Mouse (Mus musculus): ENCODE data around the gene Zfp598. TPM values are rescaled to one million over a fixed set of nuclear protein-coding genes. Genes with fewer than 3 reads are reported as not detected.
A peak's percentile ranks its signal among the peaks of the same experiment; 100 is the strongest.

The Zfp598 gene
- polyA plus RNA-seq, 1 experiment from 2014 or later: 17.7 TPM

DNA sequence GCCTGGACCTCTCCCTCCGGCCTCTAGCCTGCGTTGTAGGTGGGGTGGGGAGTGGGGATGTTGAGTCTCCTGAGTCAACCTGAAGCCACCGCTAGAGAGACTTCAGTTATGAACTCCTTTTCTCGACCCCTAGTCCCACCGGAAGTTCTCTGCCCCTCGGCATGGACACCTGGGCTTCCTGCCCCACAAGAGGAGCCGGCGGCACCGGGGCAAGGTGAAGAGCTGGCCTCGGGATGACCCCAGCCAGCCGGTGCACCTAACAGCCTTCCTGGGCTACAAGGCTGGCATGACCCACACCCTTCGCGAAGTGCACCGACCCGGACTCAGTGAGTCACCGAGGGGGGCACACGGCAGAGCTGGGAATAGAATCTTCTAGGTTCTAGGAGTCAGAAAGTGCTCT, 58.7 kb downstream of the Zfp598 start:
- no peaks in the 10 kb centered on the region for H3K9me3 ChIP-seq
- no peak overlapping the region for H3K4me3 ChIP-seq
- H3K27ac ChIP-seq: no peak overlapping the region
- H3K27me3 ChIP-seq: peaks cover 25% of the 10 kb centered on the region; the same call in 1 of the 2 replicates
- H3K36me3 ChIP-seq: no peaks in the 10 kb centered on the region
- no peak overlapping the region for H3K4me2 ChIP-seq
- no peak for ATAC-seq (ENCODE audit: low FRiP score)
- H3K9ac ChIP-seq: 0 out of 2 replicates have a peak overlapping the region, but pooled peaks have one; percentile 29
- peaks cover 6% of the 10 kb centered on the region for H3K4me1 ChIP-seq (replicated peaks)
- 76% methylated on average over 17 of the region's 17 CpGs for WGBS

DNA sequence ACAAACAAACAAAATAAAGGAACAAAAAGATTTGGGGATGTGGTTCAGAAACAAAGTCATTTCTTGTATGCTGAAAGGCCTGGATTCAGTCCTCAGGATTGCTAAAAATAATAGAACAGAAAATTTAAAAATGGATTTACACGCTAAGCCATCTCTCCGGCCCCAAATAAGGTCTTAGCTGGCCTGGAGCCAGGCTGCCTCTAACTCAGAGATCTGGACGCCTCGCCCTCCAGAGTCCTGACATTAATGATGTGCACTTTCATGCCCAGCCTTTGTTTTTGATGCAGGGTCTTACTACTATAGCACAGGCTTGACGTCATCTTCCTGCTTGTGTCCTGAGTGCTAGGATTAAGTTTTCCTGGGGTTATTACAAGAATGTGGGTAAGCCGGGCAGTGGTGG, 59.6 kb downstream of the Zfp598 start:
- H3K27me3 ChIP-seq: peaks cover 25% of the 10 kb centered on the region; the same call in 1 of the 2 replicates
- no peak overlapping the region for H3K9ac ChIP-seq
- H3K4me1 ChIP-seq (replicated peaks): no peaks in the 10 kb centered on the region
- H3K4me3 ChIP-seq: no peak overlapping the region
- no peak for ATAC-seq (ENCODE audit: low FRiP score)
- no peak overlapping the region for H3K27ac ChIP-seq
- H3K36me3 ChIP-seq: no peaks in the 10 kb centered on the region
- no peak overlapping the region for H3K4me2 ChIP-seq
- H3K9me3 ChIP-seq: no peaks in the 10 kb centered on the region
- 83% methylated on average over 6 of the region's 6 CpGs for WGBS

DNA sequence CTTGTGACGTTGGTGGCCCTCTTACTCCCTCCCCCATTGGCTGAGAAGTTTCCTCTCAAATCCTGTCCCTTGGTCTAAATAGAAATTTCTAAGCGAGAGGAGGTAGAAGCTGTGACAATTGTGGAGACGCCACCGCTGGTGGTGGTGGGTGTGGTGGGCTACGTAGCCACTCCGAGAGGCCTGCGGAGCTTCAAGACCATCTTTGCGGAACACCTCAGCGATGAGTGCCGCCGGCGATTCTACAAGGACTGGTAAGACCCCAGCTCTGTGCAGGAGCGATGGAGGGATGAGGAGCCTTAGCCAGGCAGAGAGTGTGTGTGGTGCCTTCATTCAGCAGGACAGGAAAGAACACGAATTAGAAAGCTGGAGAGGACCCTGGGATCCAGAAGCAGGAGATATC, 61.3 kb downstream of the Zfp598 start:
- WGBS: 83% methylated on average over 14 of the region's 14 CpGs
- no peaks in the 10 kb centered on the region for H3K9me3 ChIP-seq
- H3K4me2 ChIP-seq: no peak overlapping the region
- H3K4me3 ChIP-seq: no peak overlapping the region
- no peak overlapping the region for H3K9ac ChIP-seq
- no peak overlapping the region for H3K27ac ChIP-seq
- peaks cover 3% of the 10 kb centered on the region for H3K4me1 ChIP-seq (replicated peaks)
- H3K27me3 ChIP-seq: peaks cover 25% of the 10 kb centered on the region; the same call in 1 of the 2 replicates
- ATAC-seq (ENCODE audit: low FRiP score): no peak
- H3K36me3 ChIP-seq: no peaks in the 10 kb centered on the region

Other genes starting within 250 kb of the Zfp598 start
- gene Eci1, start 243.0 kb upstream of the Zfp598 start, polyA plus RNA-seq (2015; fragmentation: Nextera tagmentation; extraction: Ambion mirVana): 47.4 and 55.6 TPM in 2 replicates
- 5.1 and 6.0 TPM in 2 replicates for gene Dnase1l2, start 226.6 kb upstream of the Zfp598 start, polyA plus RNA-seq (2015; fragmentation: Nextera tagmentation; extraction: Ambion mirVana)
- gene E4f1, start 199.4 kb upstream of the Zfp598 start, polyA plus RNA-seq (2015; fragmentation: Nextera tagmentation; extraction: Ambion mirVana): 41.9 and 43.5 TPM in 2 replicates
- gene Pgp, start 199.3 kb upstream of the Zfp598 start, polyA plus RNA-seq (2015; fragmentation: Nextera tagmentation; extraction: Ambion mirVana): 55.4 and 56.9 TPM in 2 replicates
- gene Bricd5, start 195.8 kb upstream of the Zfp598 start, polyA plus RNA-seq (2015; fragmentation: Nextera tagmentation; extraction: Ambion mirVana): 0.27 and 1.2 TPM in 2 replicates
- 35.5 and 36.1 TPM in 2 replicates for gene Mlst8, start 190.6 kb upstream of the Zfp598 start, polyA plus RNA-seq (2015; fragmentation: Nextera tagmentation; extraction: Ambion mirVana)
- gene Caskin1, start 181.1 kb upstream of the Zfp598 start, polyA plus RNA-seq (2015; fragmentation: Nextera tagmentation; extraction: Ambion mirVana): 32.8 and 34.3 TPM in 2 replicates
- gene Traf7, start 141.7 kb upstream of the Zfp598 start, polyA plus RNA-seq (2015; fragmentation: Nextera tagmentation; extraction: Ambion mirVana): 86.0 and 89.9 TPM in 2 replicates
- gene Rab26, start 135.5 kb upstream of the Zfp598 start, polyA plus RNA-seq (2015; fragmentation: Nextera tagmentation; extraction: Ambion mirVana): 2.8 and 3.1 TPM in 2 replicates
- 20.1 and 21.6 TPM in 2 replicates for gene Pkd1, start 119.9 kb upstream of the Zfp598 start, polyA plus RNA-seq (2015; fragmentation: Nextera tagmentation; extraction: Ambion mirVana)
- gene Tsc2, start 37.1 kb upstream of the Zfp598 start, polyA plus RNA-seq (2015; fragmentation: Nextera tagmentation; extraction: Ambion mirVana): 67.9 and 76.0 TPM in 2 replicates
- gene Nthl1, start 37.0 kb upstream of the Zfp598 start, polyA plus RNA-seq (2015; fragmentation: Nextera tagmentation; extraction: Ambion mirVana): 8.2 and 8.8 TPM in 2 replicates
- gene Slc9a3r2, start 19.4 kb upstream of the Zfp598 start, polyA plus RNA-seq (2015; fragmentation: Nextera tagmentation; extraction: Ambion mirVana): 32.7 and 34.3 TPM in 2 replicates
- gene Npw, start 11.2 kb upstream of the Zfp598 start, polyA plus RNA-seq (2015; fragmentation: Nextera tagmentation; extraction: Ambion mirVana): not detected in 2 replicates
- gene Syngr3, start 20.3 kb downstream of the Zfp598 start, polyA plus RNA-seq (2015; fragmentation: Nextera tagmentation; extraction: Ambion mirVana): 114 and 115 TPM in 2 replicates
- 38.7 and 38.9 TPM in 2 replicates for gene Gfer, start 26.5 kb downstream of the Zfp598 start, polyA plus RNA-seq (2015; fragmentation: Nextera tagmentation; extraction: Ambion mirVana)
- gene Noxo1, start 26.5 kb downstream of the Zfp598 start, polyA plus RNA-seq (2015; fragmentation: Nextera tagmentation; extraction: Ambion mirVana): 2.9 and 3.4 TPM in 2 replicates
- 69.0 and 70.6 TPM in 2 replicates for gene Tbl3, start 38.0 kb downstream of the Zfp598 start, polyA plus RNA-seq (2015; fragmentation: Nextera tagmentation; extraction: Ambion mirVana)
- gene Rnf151, start 48.4 kb downstream of the Zfp598 start, polyA plus RNA-seq (2015; fragmentation: Nextera tagmentation; extraction: Ambion mirVana): 0.27 TPM in 1 of 2 replicates, not detected in the other
- gene Rps2, start 48.4 kb downstream of the Zfp598 start, polyA plus RNA-seq (2015; fragmentation: Nextera tagmentation; extraction: Ambion mirVana): 782 and 783 TPM in 2 replicates
- 259 and 262 TPM in 2 replicates for gene Ndufb10, start 54.8 kb downstream of the Zfp598 start, polyA plus RNA-seq (2015; fragmentation: Nextera tagmentation; extraction: Ambion mirVana)
- gene Rpl3l, start 58.1 kb downstream of the Zfp598 start, polyA plus RNA-seq (2015; fragmentation: Nextera tagmentation; extraction: Ambion mirVana): not detected in 2 replicates
- gene Msrb1, start 67.0 kb downstream of the Zfp598 start, polyA plus RNA-seq (2015; fragmentation: Nextera tagmentation; extraction: Ambion mirVana): 20.2 and 24.0 TPM in 2 replicates
- gene Hs3st6, start 83.3 kb downstream of the Zfp598 start, polyA plus RNA-seq (2015; fragmentation: Nextera tagmentation; extraction: Ambion mirVana): 0.28 and 0.45 TPM in 2 replicates
- not detected in 2 replicates for gene Meiob, start 134.6 kb downstream of the Zfp598 start, polyA plus RNA-seq (2015; fragmentation: Nextera tagmentation; extraction: Ambion mirVana)
- gene Hagh, start 170.5 kb downstream of the Zfp598 start, polyA plus RNA-seq (2015; fragmentation: Nextera tagmentation; extraction: Ambion mirVana): 49.7 and 51.7 TPM in 2 replicates
- 18.6 and 20.1 TPM in 2 replicates for gene Fahd1, start 180.7 kb downstream of the Zfp598 start, polyA plus RNA-seq (2015; fragmentation: Nextera tagmentation; extraction: Ambion mirVana)
- 0.17 and 0.25 TPM in 2 replicates for gene Igfals, start 196.3 kb downstream of the Zfp598 start, polyA plus RNA-seq (2015; fragmentation: Nextera tagmentation; extraction: Ambion mirVana)
- gene Nubp2, start 216.7 kb downstream of the Zfp598 start, polyA plus RNA-seq (2015; fragmentation: Nextera tagmentation; extraction: Ambion mirVana): 71.3 and 74.4 TPM in 2 replicates
- 72.8 and 80.0 TPM in 2 replicates for gene Spsb3, start 217.0 kb downstream of the Zfp598 start, polyA plus RNA-seq (2015; fragmentation: Nextera tagmentation; extraction: Ambion mirVana)
- 31.4 and 31.8 TPM in 2 replicates for gene Eme2, start 225.4 kb downstream of the Zfp598 start, polyA plus RNA-seq (2015; fragmentation: Nextera tagmentation; extraction: Ambion mirVana)
- gene Mrps34, start 225.4 kb downstream of the Zfp598 start, polyA plus RNA-seq (2015; fragmentation: Nextera tagmentation; extraction: Ambion mirVana): 77.0 and 77.6 TPM in 2 replicates
- gene Nme3, start 226.8 kb downstream of the Zfp598 start, polyA plus RNA-seq (2015; fragmentation: Nextera tagmentation; extraction: Ambion mirVana): 78.4 and 82.7 TPM in 2 replicates